Comparison of ENCODE assay signal across 11 mouse cellular contexts in the genomic region with DNA sequence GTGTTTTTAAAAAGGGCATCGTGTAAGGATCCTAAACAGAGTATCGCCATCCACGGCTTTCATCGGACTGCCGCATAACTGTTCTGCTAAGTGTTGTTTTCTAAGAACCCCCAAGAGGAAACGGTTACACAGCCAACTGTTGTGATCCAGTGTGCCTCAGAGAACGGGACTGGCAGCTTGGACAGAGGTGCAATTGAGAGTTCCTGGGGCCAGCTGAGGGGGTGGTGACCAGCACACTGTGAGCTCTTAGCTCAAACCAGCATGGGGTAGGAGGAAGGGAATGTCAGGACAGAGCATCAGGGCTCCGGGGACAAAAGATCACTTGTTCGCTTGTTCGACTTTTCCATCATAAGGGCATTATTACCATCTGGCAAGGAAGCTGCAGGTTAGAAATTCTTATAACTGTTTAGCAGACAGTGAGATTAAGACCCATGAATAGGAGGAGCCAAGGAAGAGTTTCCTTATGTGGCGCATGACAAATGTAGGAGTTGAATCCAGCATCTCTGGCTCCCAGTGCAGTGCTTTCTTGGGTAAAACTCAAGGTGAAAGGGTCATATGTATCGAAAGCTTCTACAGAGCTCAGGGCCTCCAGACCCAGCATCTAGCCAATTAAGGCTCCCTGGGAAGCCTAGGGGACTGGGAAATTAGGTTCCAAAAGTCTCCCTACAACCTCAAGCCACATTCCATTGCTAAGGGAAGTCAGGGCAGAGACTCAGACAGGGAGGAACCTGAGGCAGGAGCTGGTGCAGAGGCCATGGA. TPM values are rescaled to one million over a fixed set of nuclear protein-coding genes. Genes with fewer than 3 reads are reported as not detected.
DNase-seq lines count a peak whose midpoint lies in the region; ATAC-seq lines count a peak whose summit lies in the region.
"Had no signal": no experiment of that assay in that cellular context is flagged by ENCODE, and none has a peak within 500 bp of the region (broad histone marks: within the 10 kb centered on the region; RNA-seq: fewer than 3 reads in every experiment).

No protein-coding gene starts in this region.

- H3K9me3 ChIP-seq in liver, embryonic 11.5 days (ENCODE audit: control insufficient read depth, low read length), result no peaks in the 10 kb centered on the region

- H3K27me3 ChIP-seq in liver, embryonic 11.5 days (replicated peaks; ENCODE audit: control insufficient read depth, insufficient read depth, low read length), result no peaks in the 10 kb centered on the region

- no peak overlapping the region for H3K9ac ChIP-seq in liver, embryonic 11.5 days (ENCODE audit: low read depth, low read length)

- no peak for DNase-seq in frontal cortex, postnatal 25 days (ENCODE audit: low spot score in 2 of 2)
- DNase-seq in ES-CJ7 (ENCODE audit: low read depth, low spot score), result peak; percentile 77
- DNase-seq in fibroblast of lung, adult 2 months (ENCODE audit: low read depth), result peak; percentile 27
- DNase-seq in left cerebral cortex, postnatal 4 days, result peak; percentile 16
- no peak for DNase-seq in ovary, postnatal 10 days (ENCODE audit: low spot score)
- no peak for DNase-seq in urinary bladder, postnatal 10 days (ENCODE audit: low spot score)
- no peak for DNase-seq in liver, embryonic 11.5 days (ENCODE audit: low spot score)
- DNase-seq: gastrocnemius, postnatal 14 days; thymus, adult 2 months had no signal

- 79% methylated on average over 12 of the region's 12 CpGs for WGBS in liver, embryonic 11.5 days

- H3K27ac ChIP-seq in liver, embryonic 11.5 days (ENCODE audit: low read depth, low read length), result no peak overlapping the region
- H3K27ac ChIP-seq: kidney, postnatal 0 days had no signal

- no peak overlapping the region for H3K4me3 ChIP-seq in liver, embryonic 11.5 days (ENCODE audit: low read depth, low read length)

- H3K4me2 ChIP-seq in liver, embryonic 11.5 days, result no peak overlapping the region

- H3K36me3 ChIP-seq in liver, embryonic 11.5 days (ENCODE audit: control insufficient read depth, insufficient read depth, low read length), result no peaks in the 10 kb centered on the region

- ATAC-seq in frontal cortex, adult (ENCODE audit: low TSS enrichment), result peak; percentile 78
- ATAC-seq in liver, embryonic 11.5 days (replicated peaks; ENCODE audit: low FRiP score), result no peak

- peaks cover 24% of the 10 kb centered on the region for H3K4me1 ChIP-seq in liver, embryonic 11.5 days (replicated peaks; ENCODE audit: control insufficient read depth, insufficient read depth, low read length)

- intact Hi-C loops in left cerebral cortex, postnatal 4 days (cut with DNase I), result no loop called here

RNA-seq across cellular contexts. Expression of gene Ncf2, which starts 7.1 kb away (rescaled TPM):
- 1 to 10 TPM; 1.9 to 2.2 TPM for total RNA-seq in left cerebral cortex, postnatal 4 days (2021)
- 12.6 and 13.9 TPM in 2 replicates for polyA plus RNA-seq in liver, embryonic 11.5 days (2014; fragmentation: Nextera tagmentation; extraction: Ambion mirVana)

RNA-seq across cellular contexts. Expression of gene Arpc5, which starts 26.6 kb away (rescaled TPM):
- 100 to 1,000 TPM; 244 to 271 TPM for total RNA-seq in left cerebral cortex, postnatal 4 days (2021)
- 260 and 281 TPM in 2 replicates for polyA plus RNA-seq in liver, embryonic 11.5 days (2014; fragmentation: Nextera tagmentation; extraction: Ambion mirVana)

RNA-seq across cellular contexts. Expression of gene Rgl1, which starts 26.8 kb away (rescaled TPM):
- 10 to 100 TPM; 45.6 to 55.2 TPM for total RNA-seq in left cerebral cortex, postnatal 4 days (2021)
- polyA plus RNA-seq in liver, embryonic 11.5 days (2014; fragmentation: Nextera tagmentation; extraction: Ambion mirVana), result 26.3 and 28.2 TPM in 2 replicates

RNA-seq across cellular contexts. Expression of gene Apobec4, which starts 42.6 kb away (rescaled TPM):
- not detected for total RNA-seq in left cerebral cortex, postnatal 4 days (2021)
- polyA plus RNA-seq in liver, embryonic 11.5 days (2014; fragmentation: Nextera tagmentation; extraction: Ambion mirVana), result not detected in 2 replicates
- total RNA-seq: gastrocnemius, postnatal 14 days had no signal
- polyA plus RNA-seq: kidney, postnatal 0 days; thymus, adult 2 months had no signal

Comparison
In these comparisons a context has a peak if more than half of its experiments do, and no peak if none do; other contexts are left out.
1. DNase-seq: peak in ES-CJ7 (single experiment), fibroblast of lung, adult 2 months (single experiment) and left cerebral cortex, postnatal 4 days (single experiment); none in frontal cortex, postnatal 25 days (0 of 2), ovary, postnatal 10 days (single experiment), urinary bladder, postnatal 10 days (single experiment) and liver, embryonic 11.5 days (single experiment).